ENCODE assay signal across 8 mouse cellular contexts in the genomic region with DNA sequence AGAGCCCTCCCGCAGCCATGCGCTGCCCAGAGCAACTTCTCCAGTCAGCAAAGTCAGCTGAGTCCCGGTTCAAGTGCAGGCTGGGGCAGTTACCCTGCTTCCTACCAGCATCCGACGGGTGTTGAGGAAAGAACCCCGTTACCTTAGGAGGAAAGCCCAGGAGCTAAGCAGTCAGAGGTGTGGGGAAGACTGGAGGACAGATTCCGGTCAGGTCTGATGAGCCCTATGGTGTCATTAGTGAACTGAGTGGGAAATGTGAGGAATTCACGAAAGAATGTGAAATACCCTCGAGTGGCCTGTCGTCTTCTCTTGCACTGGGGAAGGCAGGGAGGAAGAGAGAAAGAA. TPM values are rescaled to one million over a fixed set of nuclear protein-coding genes. Genes with fewer than 3 reads are reported as not detected.
DNase-seq lines count a peak whose midpoint lies in the region; ATAC-seq and TF ChIP-seq lines count a peak whose summit lies in the region.

No protein-coding gene starts in this region.

- no peak for DNase-seq in kidney, postnatal 10 days
- no peak for DNase-seq in hindbrain, embryonic 10.5 days (ENCODE audit: low spot score)
- no peak for DNase-seq in liver, postnatal 0 days
- DNase-seq in left cerebral cortex, adult 8-10 months (ENCODE audit: low spot score in 2 of 2), result no peak
- DNase-seq in right cerebral cortex, adult 18-20 months, result no peak

- H3K36me3 ChIP-seq in kidney, embryonic 14.5 days (ENCODE audit: control insufficient read depth, insufficient read depth, low read length), result no peaks in the 10 kb centered on the region
- H3K36me3 ChIP-seq in hindbrain, embryonic 10.5 days, result no peaks in the 10 kb centered on the region
- H3K36me3 ChIP-seq in liver, postnatal 0 days (replicated peaks; ENCODE audit: insufficient read depth, low read length), result peaks cover 2% of the 10 kb centered on the region; the same call in 1 of the 2 replicates

- no peaks in the 10 kb centered on the region for H3K9me3 ChIP-seq in kidney, embryonic 14.5 days (ENCODE audit: control insufficient read depth, low read length)
- no peaks in the 10 kb centered on the region for H3K9me3 ChIP-seq in hindbrain, embryonic 10.5 days
- no peaks in the 10 kb centered on the region for H3K9me3 ChIP-seq in liver, postnatal 0 days (ENCODE audit: low read length)

- no peak for TF ChIP-seq EP300 in liver, postnatal 0 days (IDR thresholded peaks at IDR 0.05; ENCODE audit: low read depth)

- H3K9ac ChIP-seq in kidney, embryonic 14.5 days (ENCODE audit: low read depth, low read length), result peak overlapping the region; percentile 52; the same call in 1 of the 2 replicates
- peak overlapping the region; percentile 75 for H3K9ac ChIP-seq in liver, postnatal 0 days (replicated peaks)

- peak; percentile 14; the same call in 1 of the 2 replicates for ATAC-seq in kidney, embryonic 14.5 days (ENCODE audit: low FRiP score, low TSS enrichment)
- no peak for ATAC-seq in liver, postnatal 0 days
- ATAC-seq in neutrophil, adult 5-6 weeks (ENCODE audit: extremely low read depth, insufficient number of reproducible peaks, low FRiP score, poor library complexity, severe bottlenecking), result 0 out of 2 replicates have a peak, but pooled peaks have one; percentile 9

- no peak for TF ChIP-seq CTCF in cortical plate, adult 2 months (IDR thresholded peaks at IDR 0.05; ENCODE audit: extremely low read depth, insufficient read depth, low read length)
- TF ChIP-seq CTCF in liver, postnatal 0 days (IDR thresholded peaks at IDR 0.05; ENCODE audit: low read depth), result no peak

- H3K4me2 ChIP-seq in kidney, embryonic 14.5 days (replicated peaks; ENCODE audit: low read depth, low read length), result peak overlapping the region; percentile 77
- H3K4me2 ChIP-seq in liver, postnatal 0 days (ENCODE audit: low read depth, low read length), result peak overlapping the region; percentile 75

- TF ChIP-seq POLR2A in cortical plate, adult 2 months (IDR thresholded peaks at IDR 0.05; ENCODE audit: extremely low read depth, insufficient read depth, low read length), result no peak

- no peaks in the 10 kb centered on the region for H3K27me3 ChIP-seq in kidney, embryonic 14.5 days (ENCODE audit: control insufficient read depth, insufficient read depth, low read length)
- peaks cover 13% of the 10 kb centered on the region for H3K27me3 ChIP-seq in hindbrain, embryonic 10.5 days (ENCODE audit: insufficient read depth, poor library complexity, severe bottlenecking)
- H3K27me3 ChIP-seq in liver, postnatal 0 days (ENCODE audit: insufficient read depth, low read length), result no peaks in the 10 kb centered on the region

- WGBS in kidney, embryonic 14.5 days, result 16% methylated on average over 10 of the region's 10 CpGs
- WGBS in hindbrain, embryonic 10.5 days, result 28% methylated on average over 10 of the region's 10 CpGs
- WGBS in liver, postnatal 0 days (ENCODE audit: insufficient replicate concordance), result 19% methylated on average over 10 of the region's 10 CpGs

- H3K4me3 ChIP-seq in kidney, embryonic 14.5 days (ENCODE audit: low read length), result peak overlapping the region; percentile 66
- peak overlapping the region; percentile 46; the same call in 1 of the 2 replicates for H3K4me3 ChIP-seq in cortical plate, adult 2 months (ENCODE audit: insufficient read depth, low read length)
- H3K4me3 ChIP-seq in hindbrain, embryonic 10.5 days, result peak overlapping the region; percentile 57
- peak overlapping the region; percentile 73 for H3K4me3 ChIP-seq in liver, postnatal 0 days (ENCODE audit: low read depth, low read length)

- no peaks in the 10 kb centered on the region for H3K4me1 ChIP-seq in kidney, embryonic 14.5 days (ENCODE audit: control insufficient read depth, insufficient read depth, low read length)
- H3K4me1 ChIP-seq in cortical plate, adult 2 months (ENCODE audit: control insufficient read depth, insufficient read depth, low read length), result no peaks in the 10 kb centered on the region
- H3K4me1 ChIP-seq in hindbrain, embryonic 10.5 days (replicated peaks), result peaks cover 9% of the 10 kb centered on the region
- peaks cover 5% of the 10 kb centered on the region for H3K4me1 ChIP-seq in liver, postnatal 0 days (ENCODE audit: insufficient read depth)

- no peak overlapping the region for H3K27ac ChIP-seq in kidney, embryonic 14.5 days (ENCODE audit: low read depth, low read length)
- H3K27ac ChIP-seq in cortical plate, adult 2 months (ENCODE audit: insufficient read depth, low read length), result no peak overlapping the region
- H3K27ac ChIP-seq in hindbrain, embryonic 10.5 days, result peak overlapping the region; percentile 56
- H3K27ac ChIP-seq in liver, postnatal 0 days (ENCODE audit: low read depth), result peak overlapping the region; percentile 61

RNA-seq across cellular contexts. Expression of gene Rab29, which starts 0.9 kb away (rescaled TPM):
- polyA plus RNA-seq in kidney, embryonic 14.5 days (2014; fragmentation: Nextera tagmentation; extraction: Ambion mirVana), result 15.4 and 17.2 TPM in 2 replicates
- polyA plus RNA-seq in cortical plate, adult 2 months (2012; rRNA removed), result 9.3 and 10.2 TPM in 2 replicates
- polyA plus RNA-seq in hindbrain, embryonic 10.5 days (2016; fragmentation: Nextera tagmentation; extraction: Ambion mirVana), result 9.2 and 10.8 TPM in 2 replicates
- 9.0 and 10.3 TPM in 2 replicates for polyA plus RNA-seq in liver, postnatal 0 days (2015; fragmentation: Nextera tagmentation; extraction: Ambion mirVana)
- total RNA-seq in neutrophil, adult 5-6 weeks (2017), result 19.1 and 24.7 TPM in 2 replicates
- total RNA-seq in left cerebral cortex, adult 8-10 months (2022), result 1 to 10 TPM; 4.7 to 6.7 (median 6.1) TPM

RNA-seq across cellular contexts. Expression of gene Slc41a1, which starts 40.6 kb away (rescaled TPM):
- polyA plus RNA-seq in kidney, embryonic 14.5 days (2014; fragmentation: Nextera tagmentation; extraction: Ambion mirVana), result 10.7 and 11.2 TPM in 2 replicates
- polyA plus RNA-seq in cortical plate, adult 2 months (2012; rRNA removed), result 35.8 and 40.6 TPM in 2 replicates
- 8.9 and 10.7 TPM in 2 replicates for polyA plus RNA-seq in hindbrain, embryonic 10.5 days (2016; fragmentation: Nextera tagmentation; extraction: Ambion mirVana)
- 0.81 and 0.91 TPM in 2 replicates for polyA plus RNA-seq in liver, postnatal 0 days (2015; fragmentation: Nextera tagmentation; extraction: Ambion mirVana)
- 11.1 and 12.5 TPM in 2 replicates for total RNA-seq in neutrophil, adult 5-6 weeks (2017)
- 10 to 100 TPM; 49.4 to 56.1 (median 53.7) TPM for total RNA-seq in left cerebral cortex, adult 8-10 months (2022)

RNA-seq across cellular contexts. Expression of gene Nucks1, which starts 42.4 kb away (rescaled TPM):
- 67.3 and 95.9 TPM in 2 replicates for polyA plus RNA-seq in kidney, embryonic 14.5 days (2014; fragmentation: Nextera tagmentation; extraction: Ambion mirVana)
- polyA plus RNA-seq in cortical plate, adult 2 months (2012; rRNA removed), result 51.4 and 52.2 TPM in 2 replicates
- 73.2 and 104 TPM in 2 replicates for polyA plus RNA-seq in hindbrain, embryonic 10.5 days (2016; fragmentation: Nextera tagmentation; extraction: Ambion mirVana)
- polyA plus RNA-seq in liver, postnatal 0 days (2015; fragmentation: Nextera tagmentation; extraction: Ambion mirVana), result 24.2 and 26.9 TPM in 2 replicates
- 67.6 and 84.8 TPM in 2 replicates for total RNA-seq in neutrophil, adult 5-6 weeks (2017)
- total RNA-seq in left cerebral cortex, adult 8-10 months (2022), result 100 to 1,000 TPM; 142 to 178 (median 163) TPM

Comparison
In these comparisons a context has a peak if more than half of its experiments do, and no peak if none do; other contexts are left out.
1. H3K27ac ChIP-seq: peak in hindbrain, embryonic 10.5 days (single experiment) and liver, postnatal 0 days (single experiment); none in kidney, embryonic 14.5 days (single experiment) and cortical plate, adult 2 months (single experiment).
2. Peak in every context shown above with its lines, with median percentiles within 50 percentile points of each other: H3K4me3 ChIP-seq.